Mouse (Mus musculus) forebrain, embryonic 13.5 days (tissue): ENCODE results near the gene Lcp1. TPM values are rescaled to one million over a fixed set of nuclear protein-coding genes. Genes with fewer than 3 reads are reported as not detected.

ENCODE experiments used
- ATAC-seq: fragments of 200-750 bp; cut with Nextera tagmentation; 2 replicates; pipeline ENCODE4 v1.8.0; 2017
- H3K27ac ChIP-seq: fragments of 300-500 bp; sonication (generic); 2 replicates; pipeline ENCODE4 v1.5.1; 2015; ENCODE audit warnings: inconsistent platforms, mild to moderate bottlenecking, moderate library complexity
- H3K27me3 ChIP-seq: fragments of 300-500 bp; sonication (generic); 2 replicates; pipeline ENCODE4 v1.6.1; 2015; ENCODE audit warnings: mild to moderate bottlenecking, inconsistent platforms
- H3K36me3 ChIP-seq: fragments of 300-500 bp; sonication (generic); 2 replicates; pipeline ENCODE4 v1.6.1; 2015; ENCODE audit warnings: mild to moderate bottlenecking, inconsistent platforms; ENCODE audit not compliant: poor library complexity, severe bottlenecking
- H3K4me1 ChIP-seq: fragments of 300-500 bp; sonication (generic); 2 replicates; pipeline ENCODE4 v1.6.1; 2015; ENCODE audit warnings: inconsistent platforms
- H3K4me2 ChIP-seq: fragments of 300-500 bp; sonication (generic); 2 replicates; pipeline ENCODE4 v1.6.1; 2015; ENCODE audit warnings: inconsistent platforms, mild to moderate bottlenecking, moderate library complexity
- H3K4me3 ChIP-seq: fragments of 300-500 bp; sonication (generic); 2 replicates; pipeline ENCODE4 v1.5.1; 2015; ENCODE audit warnings: mild to moderate bottlenecking, inconsistent platforms
- H3K9ac ChIP-seq: fragments of 300-500 bp; sonication (generic); 2 replicates; pipeline ENCODE4 v1.6.1; 2015; ENCODE audit warnings: mild to moderate bottlenecking, inconsistent platforms
- H3K9me3 ChIP-seq: fragments of 300-500 bp; sonication (generic); replicated peaks from 2 replicates; pipeline ENCODE4 v1.6.1; 2016; ENCODE audit warnings: inconsistent platforms
- WGBS: fragments of 180-500 bp; shearing (Covaris S2); methylation state at CpG from one replicate; pipeline ENCODE4 v1.1.7; 2015; 5-methylcytosine and 5-hydroxymethylcytosine counted together
- polyA plus RNA-seq: library from polyadenylated mRNA; unstranded; fragments of >200 nt; fragmentation: Nextera tagmentation; extraction: Ambion mirVana; gene quantifications from 2 replicates; pipeline ENCODE4 v1.2.1, GENCODE M21; 2015

Gene Lcp1
- polyA plus RNA-seq, 1 experiment from 2014 or later: 14.8 TPM

DNA sequence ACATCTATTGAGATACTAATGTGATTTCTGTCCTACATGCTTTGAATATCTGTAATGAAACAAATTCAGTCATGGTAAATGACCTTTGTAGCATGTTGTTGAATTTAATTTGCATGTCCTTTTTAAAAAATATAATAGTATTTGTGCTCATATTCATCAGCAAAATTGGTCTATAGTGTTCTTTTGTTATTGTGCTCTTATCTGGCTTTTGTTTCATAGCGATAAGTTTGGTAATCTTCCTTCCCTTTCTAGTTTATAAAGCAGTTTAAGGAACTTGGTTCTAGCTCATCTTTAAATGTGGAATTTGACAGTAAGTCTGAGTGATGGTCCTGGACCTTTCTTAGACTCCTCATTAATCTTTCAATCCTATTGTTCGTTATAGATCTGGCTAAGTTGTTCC is 28.5 kb downstream of the Lcp1 start:
- WGBS: 92% methylated on average over 2 of the region's 2 CpGs
- Histone ChIP-seq H3K36me3 (no peaks in the 10 kb centered on the region), H3K9me3 (no peaks in the 10 kb centered on the region), H3K4me1 (no peaks in the 10 kb centered on the region), H3K9ac (no peak overlapping the region), H3K27ac (no peak overlapping the region), H3K4me3 (no peak overlapping the region), H3K4me2 (no peak overlapping the region), H3K27me3 (no peaks in the 10 kb centered on the region)
- no peak for ATAC-seq

- H3K4me1 ChIP-seq: no peaks in the 10 kb centered on the region
- ATAC-seq: no peak
- no peak overlapping the region for H3K4me2 ChIP-seq
- no peak overlapping the region for H3K4me3 ChIP-seq
- 90% methylated on average over 8 of the region's 8 CpGs for WGBS
- no peaks in the 10 kb centered on the region for H3K9me3 ChIP-seq
- no peak overlapping the region for H3K27ac ChIP-seq
- no peaks in the 10 kb centered on the region for H3K36me3 ChIP-seq
- H3K27me3 ChIP-seq: no peaks in the 10 kb centered on the region
- H3K9ac ChIP-seq: no peak overlapping the region
Observed at GRCm38 (mm10) chr14:75163866-75164265, 33.0 kb downstream of the Lcp1 start.

GRCm38 (mm10) chr14:75164345-75164744 is 33.4 kb downstream of the Lcp1 start:
- no peaks in the 10 kb centered on the region for H3K36me3 ChIP-seq
- no peak for ATAC-seq
- no peaks in the 10 kb centered on the region for H3K4me1 ChIP-seq
- H3K27ac ChIP-seq: no peak overlapping the region
- H3K9me3 ChIP-seq: no peaks in the 10 kb centered on the region
- WGBS: 96% methylated on average over 9 of the region's 9 CpGs
- no peaks in the 10 kb centered on the region for H3K27me3 ChIP-seq
- H3K4me2 ChIP-seq: no peak overlapping the region
- H3K9ac ChIP-seq: no peak overlapping the region
- no peak overlapping the region for H3K4me3 ChIP-seq

- Histone ChIP-seq H3K4me1 (no peaks in the 10 kb centered on the region), H3K27ac (no peak overlapping the region), H3K9ac (no peak overlapping the region), H3K27me3 (no peaks in the 10 kb centered on the region), H3K36me3 (no peaks in the 10 kb centered on the region), H3K4me3 (no peak overlapping the region), H3K9me3 (no peaks in the 10 kb centered on the region), H3K4me2 (no peak overlapping the region)
- 91% methylated on average over 2 of the region's 2 CpGs for WGBS
- ATAC-seq: no peak
Observed at GRCm38 (mm10) chr14:75165574-75166131, 34.8 kb downstream of the Lcp1 start.

GRCm38 (mm10) chr14:75168501-75168900 is 37.6 kb downstream of the Lcp1 start:
- H3K4me3 ChIP-seq: no peak overlapping the region
- no peak overlapping the region for H3K4me2 ChIP-seq
- H3K9me3 ChIP-seq: no peaks in the 10 kb centered on the region
- H3K4me1 ChIP-seq: no peaks in the 10 kb centered on the region
- no peak overlapping the region for H3K27ac ChIP-seq
- H3K36me3 ChIP-seq: no peaks in the 10 kb centered on the region
- 95% methylated on average over 3 of the region's 3 CpGs for WGBS
- H3K27me3 ChIP-seq: no peaks in the 10 kb centered on the region
- no peak for ATAC-seq
- no peak overlapping the region for H3K9ac ChIP-seq

- H3K27me3 ChIP-seq: no peaks in the 10 kb centered on the region
- 87% methylated on average over 1 of the region's 1 CpGs for WGBS
- no peak overlapping the region for H3K4me2 ChIP-seq
- H3K9me3 ChIP-seq: no peaks in the 10 kb centered on the region
- no peaks in the 10 kb centered on the region for H3K36me3 ChIP-seq
- H3K9ac ChIP-seq: no peak overlapping the region
- no peak overlapping the region for H3K27ac ChIP-seq
- ATAC-seq: no peak
- no peak overlapping the region for H3K4me3 ChIP-seq
- no peaks in the 10 kb centered on the region for H3K4me1 ChIP-seq
Observed at GRCm38 (mm10) chr14:75170546-75170945, 39.6 kb downstream of the Lcp1 start.

GRCm38 (mm10) chr14:75174296-75174695 is 43.4 kb downstream of the Lcp1 start:
- no peak overlapping the region for H3K4me2 ChIP-seq
- H3K4me1 ChIP-seq: no peaks in the 10 kb centered on the region
- no peaks in the 10 kb centered on the region for H3K27me3 ChIP-seq
- 88% methylated on average over 8 of the region's 8 CpGs for WGBS
- ATAC-seq: no peak
- no peak overlapping the region for H3K27ac ChIP-seq
- no peak overlapping the region for H3K9ac ChIP-seq
- no peaks in the 10 kb centered on the region for H3K9me3 ChIP-seq
- no peak overlapping the region for H3K4me3 ChIP-seq
- no peaks in the 10 kb centered on the region for H3K36me3 ChIP-seq

GRCm38 (mm10) chr14:75174731-75175555 is 44.0 kb downstream of the Lcp1 start:
- ATAC-seq: no peak
- Histone ChIP-seq H3K4me1 (no peaks in the 10 kb centered on the region), H3K9me3 (no peaks in the 10 kb centered on the region), H3K4me2 (no peak overlapping the region), H3K27ac (no peak overlapping the region), H3K4me3 (no peak overlapping the region), H3K27me3 (no peaks in the 10 kb centered on the region), H3K9ac (no peak overlapping the region), H3K36me3 (no peaks in the 10 kb centered on the region)
- WGBS: 88% methylated on average over 9 of the region's 9 CpGs

DNA sequence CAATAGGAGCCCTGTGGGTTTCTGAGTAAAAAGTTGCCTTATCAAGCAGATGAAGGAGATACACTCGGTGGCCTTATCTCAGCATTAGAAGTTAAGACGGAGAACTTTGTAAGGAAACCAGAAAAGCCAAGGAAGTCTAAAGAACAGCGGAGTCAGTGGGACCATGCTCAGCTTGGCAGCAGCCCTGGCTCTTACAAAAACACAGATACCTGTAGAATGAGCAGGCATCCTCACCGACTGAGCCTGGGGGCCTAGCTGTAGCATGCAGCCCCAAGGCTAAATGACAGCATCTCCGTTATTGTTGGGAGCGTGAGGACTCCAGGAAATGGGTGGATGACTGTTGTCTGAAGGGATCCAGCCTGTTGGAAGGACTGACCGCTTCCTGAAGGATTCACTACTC is 44.9 kb downstream of the Lcp1 start:
- Histone ChIP-seq H3K27me3 (no peaks in the 10 kb centered on the region), H3K4me1 (no peaks in the 10 kb centered on the region), H3K9me3 (no peaks in the 10 kb centered on the region), H3K4me3 (no peak overlapping the region), H3K9ac (no peak overlapping the region), H3K36me3 (no peaks in the 10 kb centered on the region), H3K4me2 (no peak overlapping the region), H3K27ac (no peak overlapping the region)
- WGBS: 88% methylated on average over 7 of the region's 7 CpGs
- no peak for ATAC-seq

DNA sequence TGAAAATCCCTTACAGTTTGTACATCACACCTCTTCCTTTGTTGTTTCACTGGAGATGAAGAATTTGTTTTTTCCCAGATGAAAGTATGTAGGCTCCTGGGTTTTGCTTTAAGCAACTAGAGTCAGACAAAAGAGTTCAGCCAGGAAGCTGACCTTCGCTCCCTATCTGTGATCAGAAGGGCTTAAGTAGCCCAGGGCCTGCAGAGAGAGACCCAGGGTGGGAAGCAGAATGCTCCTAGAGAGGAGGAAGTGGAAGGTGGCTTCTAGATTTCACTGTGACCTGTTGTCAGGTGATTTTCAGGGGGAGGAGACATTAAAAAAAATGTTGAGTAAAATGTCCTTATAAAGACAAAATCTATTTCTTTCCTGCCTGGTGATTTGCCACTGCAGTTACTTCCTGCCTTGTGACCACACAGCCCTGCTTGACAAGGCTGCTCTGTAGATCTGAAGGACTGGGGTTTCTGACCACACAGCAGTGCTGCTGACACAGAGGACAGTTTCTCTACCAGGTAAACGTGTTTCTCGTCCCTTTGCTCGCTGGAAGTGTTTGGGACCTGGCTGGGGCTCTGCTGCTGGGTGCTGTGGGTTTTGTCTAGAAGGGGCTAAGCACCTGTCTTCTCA is 45.6 kb downstream of the Lcp1 start:
- Histone ChIP-seq H3K4me1 (no peaks in the 10 kb centered on the region), H3K4me2 (no peak overlapping the region), H3K27ac (no peak overlapping the region), H3K27me3 (no peaks in the 10 kb centered on the region), H3K9ac (no peak overlapping the region), H3K4me3 (no peak overlapping the region), H3K9me3 (no peaks in the 10 kb centered on the region), H3K36me3 (no peaks in the 10 kb centered on the region)
- WGBS: 66% methylated on average over 4 of the region's 4 CpGs
- no peak for ATAC-seq

GRCm38 (mm10) chr14:75177400-75177799 is 46.5 kb downstream of the Lcp1 start:
- no peaks in the 10 kb centered on the region for H3K4me1 ChIP-seq
- WGBS: 68% methylated on average over 3 of the region's 3 CpGs
- H3K36me3 ChIP-seq: no peaks in the 10 kb centered on the region
- H3K9me3 ChIP-seq: no peaks in the 10 kb centered on the region
- H3K27me3 ChIP-seq: no peaks in the 10 kb centered on the region
- no peak overlapping the region for H3K4me2 ChIP-seq
- no peak for ATAC-seq
- no peak overlapping the region for H3K27ac ChIP-seq
- no peak overlapping the region for H3K9ac ChIP-seq
- H3K4me3 ChIP-seq: no peak overlapping the region

- Histone ChIP-seq H3K4me1 (no peaks in the 10 kb centered on the region), H3K4me3 (no peak overlapping the region), H3K9ac (no peak overlapping the region), H3K36me3 (no peaks in the 10 kb centered on the region), H3K27me3 (no peaks in the 10 kb centered on the region), H3K9me3 (no peaks in the 10 kb centered on the region), H3K27ac (no peak overlapping the region), H3K4me2 (no peak overlapping the region)
- WGBS: 85% methylated on average over 14 of the region's 14 CpGs
- no peak for ATAC-seq
Observed at GRCm38 (mm10) chr14:75178384-75178793, 47.5 kb downstream of the Lcp1 start.
